Mouse (Mus musculus) stomach, postnatal 0 days (tissue): Measurements from ENCODE around the gene Ppp2r5d.

Source experiments
- CTCF ChIP-seq: IDR thresholded peaks from 2 replicates; pipeline ENCODE4 v1.5.1; 2016; ENCODE audit warnings: antibody characterized with exemption, low read depth, mild to moderate bottlenecking, moderate library complexity
- EP300 ChIP-seq: optimal IDR thresholded peaks from 2 replicates; pipeline ENCODE3; 2016; ENCODE audit warnings: antibody characterized with exemption

- TF ChIP-seq CTCF (no peak), EP300 (no peak)
Observed at GRCm38 (mm10) chr17:46651755-46652547, 53.0 kb downstream of the Ppp2r5d start.
